Mouse (Mus musculus): ENCODE measurements around the gene Acsl4. TPM values are rescaled to one million over a fixed set of nuclear protein-coding genes. Genes with fewer than 3 reads are reported as not detected.

The Acsl4 gene
- 11.7 and 12.4 TPM in 2 replicates for polyA plus RNA-seq (2016; fragmentation: Nextera tagmentation; extraction: Ambion mirVana)

GRCm38 (mm10) chrX:142390247-142390908 is at the start of gene Acsl4:
Gene Acsl4, minus strand, starts transcription at chrX:142390535.
- Histone ChIP-seq H3K36me3 (no peaks in the 10 kb centered on the region), H3K9me3 (no peaks in the 10 kb centered on the region), H3K4me1 (replicated peaks) (no peaks in the 10 kb centered on the region), H3K9ac (replicated peaks) (peak within 1 kb of the TSS; percentile 65), H3K4me3 (replicated peaks) (peak within 1 kb of the TSS; percentile 57), H3K27me3 (peaks cover 22% of the 10 kb centered on the region), H3K27ac (peak within 1 kb of the TSS; percentile 75), H3K4me2 (peak within 1 kb of the TSS; percentile 57)
- WGBS: 10% methylated on average over 51 of the region's 59 CpGs
- peak; percentile 97 for ATAC-seq (ENCODE audit: insufficient number of reproducible peaks, insufficient read depth, low FRiP score, low TSS enrichment, low read depth)

DNA sequence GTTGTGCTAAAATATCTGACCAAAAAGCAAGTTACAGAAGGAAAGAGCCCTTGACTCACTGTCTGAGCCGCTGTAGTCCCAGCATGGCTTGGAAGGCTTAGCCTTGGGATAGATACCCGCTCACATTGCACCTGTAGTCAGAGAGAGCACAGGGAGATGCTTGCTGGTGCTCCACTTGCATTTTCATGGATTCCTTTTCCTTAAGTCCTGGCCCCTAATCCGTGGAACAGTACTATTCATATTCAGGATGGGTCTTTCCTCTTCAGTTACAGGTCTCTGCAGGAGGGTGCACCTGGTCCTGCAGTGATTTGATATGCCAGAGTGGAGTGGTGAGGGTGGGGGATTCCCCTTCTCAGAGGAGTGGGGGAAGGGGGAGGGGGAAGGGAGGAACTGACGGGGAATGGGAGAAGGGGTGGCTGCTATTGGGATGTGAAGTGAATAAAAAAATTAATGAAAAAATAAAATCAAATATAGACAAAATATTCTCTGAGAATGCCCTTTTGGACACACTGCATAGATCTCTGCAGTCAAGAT is 47.7 kb upstream of the Acsl4 start:
- Histone ChIP-seq H3K4me3 (replicated peaks) (no peak overlapping the region), H3K27me3 (peaks cover 15% of the 10 kb centered on the region; the same call in 1 of the 2 replicates), H3K4me1 (replicated peaks) (no peaks in the 10 kb centered on the region), H3K9me3 (no peaks in the 10 kb centered on the region), H3K9ac (replicated peaks) (no peak overlapping the region), H3K36me3 (no peaks in the 10 kb centered on the region), H3K27ac (no peak overlapping the region), H3K4me2 (no peak overlapping the region)
- ATAC-seq (ENCODE audit: insufficient number of reproducible peaks, insufficient read depth, low FRiP score, low TSS enrichment, low read depth): no peak
- WGBS: 44% methylated on average over 4 of the region's 4 CpGs

GRCm38 (mm10) chrX:142432846-142433245 is 42.5 kb upstream of the Acsl4 start:
- peaks cover 5% of the 10 kb centered on the region; the same call in 1 of the 2 replicates for H3K27me3 ChIP-seq
- H3K27ac ChIP-seq: no peak overlapping the region
- H3K4me2 ChIP-seq: no peak overlapping the region
- ATAC-seq (ENCODE audit: insufficient number of reproducible peaks, insufficient read depth, low FRiP score, low TSS enrichment, low read depth): no peak
- no peaks in the 10 kb centered on the region for H3K9me3 ChIP-seq
- no peak overlapping the region for H3K4me3 ChIP-seq (replicated peaks)
- no peaks in the 10 kb centered on the region for H3K4me1 ChIP-seq (replicated peaks)
- no peak overlapping the region for H3K9ac ChIP-seq (replicated peaks)
- WGBS: 82% methylated on average over 3 of the region's 3 CpGs
- no peaks in the 10 kb centered on the region for H3K36me3 ChIP-seq

GRCm38 (mm10) chrX:142427111-142427510 is 36.8 kb upstream of the Acsl4 start:
- no peaks in the 10 kb centered on the region for H3K4me1 ChIP-seq (replicated peaks)
- no peak overlapping the region for H3K4me2 ChIP-seq
- no peaks in the 10 kb centered on the region for H3K9me3 ChIP-seq
- WGBS: 71% methylated on average over 4 of the region's 4 CpGs
- no peak for ATAC-seq (ENCODE audit: insufficient number of reproducible peaks, insufficient read depth, low FRiP score, low TSS enrichment, low read depth)
- H3K36me3 ChIP-seq: no peaks in the 10 kb centered on the region
- H3K27ac ChIP-seq: no peak overlapping the region
- H3K4me3 ChIP-seq (replicated peaks): no peak overlapping the region
- no peak overlapping the region for H3K9ac ChIP-seq (replicated peaks)
- H3K27me3 ChIP-seq: peaks cover 7% of the 10 kb centered on the region; the same call in 1 of the 2 replicates

GRCm38 (mm10) chrX:142426628-142427027 is 36.3 kb upstream of the Acsl4 start:
- H3K4me3 ChIP-seq (replicated peaks): no peak overlapping the region
- H3K36me3 ChIP-seq: no peaks in the 10 kb centered on the region
- no peak overlapping the region for H3K27ac ChIP-seq
- 92% methylated on average over 4 of the region's 4 CpGs for WGBS
- no peak overlapping the region for H3K4me2 ChIP-seq
- H3K9ac ChIP-seq (replicated peaks): no peak overlapping the region
- no peaks in the 10 kb centered on the region for H3K9me3 ChIP-seq
- H3K27me3 ChIP-seq: peaks cover 7% of the 10 kb centered on the region; the same call in 1 of the 2 replicates
- ATAC-seq (ENCODE audit: insufficient number of reproducible peaks, insufficient read depth, low FRiP score, low TSS enrichment, low read depth): no peak
- no peaks in the 10 kb centered on the region for H3K4me1 ChIP-seq (replicated peaks)

- no peak for ATAC-seq (ENCODE audit: insufficient number of reproducible peaks, insufficient read depth, low FRiP score, low TSS enrichment, low read depth)
- Histone ChIP-seq H3K4me1 (replicated peaks) (no peaks in the 10 kb centered on the region), H3K9me3 (no peaks in the 10 kb centered on the region), H3K4me2 (no peak overlapping the region), H3K36me3 (no peaks in the 10 kb centered on the region), H3K27me3 (peaks cover 18% of the 10 kb centered on the region), H3K9ac (replicated peaks) (no peak overlapping the region), H3K4me3 (replicated peaks) (no peak overlapping the region), H3K27ac (no peak overlapping the region)
- 71% methylated on average over 2 of the region's 2 CpGs for WGBS
These were observed 23.5 kb upstream of the Acsl4 start for GRCm38 (mm10) chrX:142413884-142414283.

GRCm38 (mm10) chrX:142410060-142410459 is 19.7 kb upstream of the Acsl4 start:
- H3K27ac ChIP-seq: no peak overlapping the region
- no peak overlapping the region for H3K9ac ChIP-seq (replicated peaks)
- H3K4me1 ChIP-seq (replicated peaks): no peaks in the 10 kb centered on the region
- no peaks in the 10 kb centered on the region for H3K36me3 ChIP-seq
- H3K9me3 ChIP-seq: no peaks in the 10 kb centered on the region
- WGBS: 88% methylated on average over 3 of the region's 3 CpGs
- no peak for ATAC-seq (ENCODE audit: insufficient number of reproducible peaks, insufficient read depth, low FRiP score, low TSS enrichment, low read depth)
- no peak overlapping the region for H3K4me3 ChIP-seq (replicated peaks)
- H3K27me3 ChIP-seq: peaks cover 11% of the 10 kb centered on the region
- H3K4me2 ChIP-seq: no peak overlapping the region

DNA sequence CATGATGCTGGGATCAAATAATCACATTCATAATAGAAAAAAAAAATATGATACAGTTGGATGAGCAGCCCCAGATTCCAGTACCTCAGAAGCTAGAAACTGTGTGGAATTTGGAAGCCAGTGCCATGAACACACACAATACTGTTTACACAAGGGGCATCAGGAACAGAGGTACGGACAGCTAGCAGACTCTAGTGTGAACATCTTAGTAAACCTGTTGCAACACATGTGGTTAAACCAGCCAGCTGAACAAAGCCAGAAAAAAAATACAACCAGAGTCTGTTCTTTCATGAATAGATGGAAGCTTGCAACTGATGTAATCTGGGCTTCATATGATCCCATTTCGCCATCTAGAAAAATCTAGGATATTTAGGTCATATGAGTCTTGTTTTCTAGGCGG is 19.0 kb upstream of the Acsl4 start:
- peaks cover 11% of the 10 kb centered on the region; the same call in 1 of the 2 replicates for H3K27me3 ChIP-seq
- ATAC-seq (ENCODE audit: insufficient number of reproducible peaks, insufficient read depth, low FRiP score, low TSS enrichment, low read depth): no peak

GRCm38 (mm10) chrX:142403114-142403513 is 12.8 kb upstream of the Acsl4 start:
- Histone ChIP-seq H3K4me2 (no peak overlapping the region), H3K9me3 (no peaks in the 10 kb centered on the region), H3K9ac (replicated peaks) (no peak overlapping the region), H3K4me3 (replicated peaks) (no peak overlapping the region), H3K36me3 (no peaks in the 10 kb centered on the region), H3K27ac (no peak overlapping the region), H3K4me1 (replicated peaks) (no peaks in the 10 kb centered on the region), H3K27me3 (peaks cover 7% of the 10 kb centered on the region; the same call in 1 of the 2 replicates)
- no peak for ATAC-seq (ENCODE audit: insufficient number of reproducible peaks, insufficient read depth, low FRiP score, low TSS enrichment, low read depth)

More for the DNA sequence above, 19.0 kb upstream of the Acsl4 start:
- no peaks in the 10 kb centered on the region for H3K9me3 ChIP-seq
- no peaks in the 10 kb centered on the region for H3K36me3 ChIP-seq
- no peak overlapping the region for H3K27ac ChIP-seq
- H3K4me1 ChIP-seq (replicated peaks): no peaks in the 10 kb centered on the region
- no peak overlapping the region for H3K4me3 ChIP-seq (replicated peaks)
- WGBS: 89% methylated on average over 3 of the region's 3 CpGs
- H3K9ac ChIP-seq (replicated peaks): no peak overlapping the region
- no peak overlapping the region for H3K4me2 ChIP-seq

- 64% methylated on average over 2 of the region's 2 CpGs for WGBS
- no peaks in the 10 kb centered on the region; the same call in 1 of the 2 replicates for H3K27me3 ChIP-seq
- no peaks in the 10 kb centered on the region for H3K9me3 ChIP-seq
These were observed 8.3 kb upstream of the Acsl4 start for GRCm38 (mm10) chrX:142398621-142399020.

DNA sequence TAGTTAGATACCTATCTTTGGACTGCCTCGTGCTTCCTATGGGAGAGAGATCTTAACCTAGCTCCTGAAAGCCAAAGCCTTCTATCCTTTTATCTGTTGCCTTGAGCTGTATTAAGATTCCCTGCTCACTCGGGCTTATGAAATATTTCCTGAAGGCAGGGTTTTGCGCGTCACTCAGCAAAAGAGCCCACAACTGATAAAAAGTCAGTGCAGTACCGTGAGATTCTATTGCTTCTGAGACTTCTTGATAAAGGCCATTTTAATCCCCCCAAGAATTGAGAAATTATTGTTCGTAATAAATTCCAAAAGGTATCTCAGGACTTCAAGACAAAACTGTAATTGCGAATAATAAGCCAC is 552 bp upstream of the Acsl4 start:
- no peaks in the 10 kb centered on the region for H3K36me3 ChIP-seq
- H3K4me1 ChIP-seq (replicated peaks): no peaks in the 10 kb centered on the region
- H3K27me3 ChIP-seq: peaks cover 22% of the 10 kb centered on the region
- H3K4me3 ChIP-seq (replicated peaks): peak overlapping the region; percentile 57
- peak overlapping the region; percentile 75 for H3K27ac ChIP-seq
- peak overlapping the region; percentile 61 for H3K9ac ChIP-seq (replicated peaks)
- no peaks in the 10 kb centered on the region for H3K9me3 ChIP-seq
- ATAC-seq (ENCODE audit: insufficient number of reproducible peaks, insufficient read depth, low FRiP score, low TSS enrichment, low read depth): no peak
- 34% methylated on average over 7 of the region's 7 CpGs for WGBS
- H3K4me2 ChIP-seq: peak overlapping the region; percentile 56

More at GRCm38 (mm10) chrX:142398621-142399020, 8.3 kb upstream of the Acsl4 start:
- H3K9ac ChIP-seq (replicated peaks): no peak overlapping the region
- no peak overlapping the region for H3K4me2 ChIP-seq
- no peaks in the 10 kb centered on the region for H3K36me3 ChIP-seq
- H3K27ac ChIP-seq: no peak overlapping the region
- no peaks in the 10 kb centered on the region for H3K4me1 ChIP-seq (replicated peaks)
- no peak for ATAC-seq (ENCODE audit: insufficient number of reproducible peaks, insufficient read depth, low FRiP score, low TSS enrichment, low read depth)
- H3K4me3 ChIP-seq (replicated peaks): no peak overlapping the region

Data from limb, embryonic 12.5 days (tissue).